Mouse (Mus musculus): ENCODE measurements around the gene Pip4k2b. TPM values are rescaled to one million over a fixed set of nuclear protein-coding genes. Genes with fewer than 3 reads are reported as not detected.
A peak's percentile ranks its signal among the peaks of the same experiment; 100 is the strongest.

Pip4k2b gene
- polyA plus RNA-seq, 1 experiment from 2014 or later: 1.8 TPM

DNA sequence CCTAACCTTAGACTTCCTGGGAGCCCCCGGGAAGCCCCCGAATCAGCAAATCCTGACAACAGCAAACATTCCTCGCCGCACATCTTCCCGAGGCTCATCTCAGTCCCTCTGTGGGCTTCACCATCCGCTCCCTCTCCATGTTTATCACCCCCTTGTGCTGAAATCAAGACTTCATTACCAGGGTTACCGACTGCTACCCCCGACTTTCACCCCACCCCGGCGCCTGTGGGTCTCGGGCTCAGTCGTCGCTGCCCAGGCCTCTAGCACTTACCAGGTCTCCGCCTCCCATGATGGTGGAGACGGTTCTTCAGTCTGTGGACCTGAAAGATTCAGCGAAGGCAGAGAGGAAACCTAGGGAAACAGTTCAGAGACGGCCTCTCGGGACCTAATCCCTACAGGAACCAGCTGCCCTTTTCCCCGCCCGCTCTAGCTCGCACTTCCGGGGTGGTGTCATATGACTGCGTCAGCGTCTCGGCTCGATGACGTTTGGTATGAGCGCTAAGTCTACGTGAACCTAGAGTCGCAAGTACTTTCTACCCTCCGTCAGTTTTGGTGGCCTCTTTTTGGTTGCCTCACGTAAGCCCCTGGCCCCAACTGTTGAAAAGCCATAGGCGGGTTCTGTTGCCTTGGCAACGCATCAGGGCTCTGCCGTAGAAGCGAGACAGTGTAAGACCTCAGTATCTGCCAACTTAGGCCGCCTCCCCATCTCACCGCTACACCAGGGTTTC is 21.8 kb upstream of the Pip4k2b start, which contains the start of gene Cwc25:
Gene Cwc25, minus strand, starts transcription at position 403 of the 728 bp plus-strand sequence.
- Histone ChIP-seq H3K9me3 (ENCODE audit: control insufficient read depth, low read length) (no peaks in the 10 kb centered on the region), H3K4me1 (replicated peaks; ENCODE audit: control insufficient read depth, insufficient read depth, low read length) (peaks cover 7% of the 10 kb centered on the region; the same call in 1 of the 2 replicates), H3K4me3 (ENCODE audit: low read depth, low read length) (peak within 1 kb of the TSS; percentile 65), H3K4me2 (ENCODE audit: low read depth, low read length, severe bottlenecking) (peak within 1 kb of the TSS; percentile 83), H3K9ac (ENCODE audit: low read length) (peak within 1 kb of the TSS; percentile 74), H3K36me3 (ENCODE audit: control insufficient read depth, insufficient read depth, low read length) (no peaks in the 10 kb centered on the region; the same call in 1 of the 2 replicates), H3K27me3 (ENCODE audit: control insufficient read depth, insufficient read depth, low read length) (no peaks in the 10 kb centered on the region), H3K27ac (ENCODE audit: low read depth, low read length) (peak within 1 kb of the TSS; percentile 42)
- peak; percentile 90 for ATAC-seq (replicated peaks; ENCODE audit: low FRiP score)
- WGBS: under 1% methylated on average over 38 of the region's 38 CpGs
- peak; percentile 96 for DNase-seq (ENCODE audit: low spot score)

DNA sequence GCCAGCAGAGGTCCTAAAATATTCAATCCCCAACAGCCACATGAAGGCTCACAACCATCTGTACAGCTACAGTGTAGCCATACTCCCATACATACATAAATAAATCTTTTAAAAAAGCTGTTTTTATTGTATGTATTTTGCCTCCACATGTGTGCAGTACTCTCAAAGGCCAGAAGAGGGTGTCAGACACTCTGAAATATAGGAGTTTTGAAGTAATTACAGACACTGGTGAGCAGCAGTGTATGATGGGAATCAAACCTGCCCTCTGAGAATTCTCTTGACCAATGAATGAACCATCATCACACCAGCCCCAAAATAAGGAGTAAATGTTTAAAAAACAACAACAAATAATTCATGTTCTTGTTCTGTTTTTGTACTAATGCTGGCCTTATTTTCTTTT is 17.1 kb upstream of the Pip4k2b start:
- no peak overlapping the region for H3K4me3 ChIP-seq (ENCODE audit: low read depth, low read length)
- H3K4me1 ChIP-seq (replicated peaks; ENCODE audit: control insufficient read depth, insufficient read depth, low read length): peaks cover 7% of the 10 kb centered on the region; the same call in 1 of the 2 replicates
- H3K36me3 ChIP-seq (ENCODE audit: control insufficient read depth, insufficient read depth, low read length): no peaks in the 10 kb centered on the region; the same call in 1 of the 2 replicates
- ATAC-seq (replicated peaks; ENCODE audit: low FRiP score): no peak
- no peaks in the 10 kb centered on the region for H3K27me3 ChIP-seq (ENCODE audit: control insufficient read depth, insufficient read depth, low read length)
- DNase-seq (ENCODE audit: low spot score): no peak
- no peak overlapping the region for H3K9ac ChIP-seq (ENCODE audit: low read length)
- no peak overlapping the region for H3K4me2 ChIP-seq (ENCODE audit: low read depth, low read length, severe bottlenecking)
- no peaks in the 10 kb centered on the region for H3K9me3 ChIP-seq (ENCODE audit: control insufficient read depth, low read length)
- H3K27ac ChIP-seq (ENCODE audit: low read depth, low read length): no peak overlapping the region

DNA sequence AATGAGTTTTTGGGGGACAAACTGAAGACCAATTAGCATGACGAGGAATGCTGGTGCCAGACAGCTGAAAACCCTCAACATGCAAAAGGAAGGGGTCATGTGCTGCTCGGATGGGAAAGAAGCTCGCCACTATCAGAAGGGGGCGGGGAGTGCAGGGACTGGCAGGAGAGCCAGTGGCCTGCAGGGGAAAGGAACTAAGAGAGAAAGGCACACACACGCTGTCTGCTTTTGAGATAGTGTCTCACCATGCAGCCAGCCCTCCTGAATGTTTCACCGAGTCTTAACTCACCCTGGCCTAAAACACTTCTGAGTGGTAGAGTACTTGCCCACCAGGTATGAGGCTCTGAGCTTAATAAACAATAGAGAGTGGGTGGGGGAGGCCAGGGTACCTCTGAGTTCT is 14.4 kb upstream of the Pip4k2b start:
- ATAC-seq (replicated peaks; ENCODE audit: low FRiP score): no peak
- DNase-seq (ENCODE audit: low spot score): no peak
- WGBS: 89% methylated on average over 6 of the region's 6 CpGs
- Histone ChIP-seq H3K36me3 (ENCODE audit: control insufficient read depth, insufficient read depth, low read length) (no peaks in the 10 kb centered on the region; the same call in 1 of the 2 replicates), H3K4me3 (ENCODE audit: low read depth, low read length) (no peak overlapping the region), H3K27ac (ENCODE audit: low read depth, low read length) (no peak overlapping the region), H3K27me3 (ENCODE audit: control insufficient read depth, insufficient read depth, low read length) (no peaks in the 10 kb centered on the region), H3K9me3 (ENCODE audit: control insufficient read depth, low read length) (no peaks in the 10 kb centered on the region), H3K4me2 (ENCODE audit: low read depth, low read length, severe bottlenecking) (no peak overlapping the region), H3K4me1 (replicated peaks; ENCODE audit: control insufficient read depth, insufficient read depth, low read length) (no peaks in the 10 kb centered on the region), H3K9ac (ENCODE audit: low read length) (no peak overlapping the region)

DNA sequence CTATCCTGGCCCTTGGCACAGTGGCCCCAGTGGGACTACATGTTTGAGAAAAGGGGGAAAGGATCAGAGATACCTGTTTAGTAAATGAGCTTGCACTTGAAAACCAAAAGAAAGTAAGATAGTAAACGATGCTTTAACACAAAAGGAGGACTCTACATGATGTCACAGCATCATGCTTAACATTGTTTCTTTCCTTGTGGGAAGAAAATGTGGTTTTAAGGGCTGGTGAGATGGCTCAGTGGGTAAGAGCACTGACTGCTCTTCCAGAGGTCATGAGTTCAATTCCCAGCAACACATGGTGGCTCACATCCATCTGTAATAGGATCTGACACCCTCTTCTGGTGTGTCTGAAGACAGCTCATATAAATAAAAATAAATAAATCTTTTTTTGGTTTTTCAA is 13.6 kb upstream of the Pip4k2b start:
- ATAC-seq (replicated peaks; ENCODE audit: low FRiP score) (no peak), DNase-seq (ENCODE audit: low spot score) (no peak)
- no peak overlapping the region for H3K4me2 ChIP-seq (ENCODE audit: low read depth, low read length, severe bottlenecking)
- 88% methylated on average over 1 of the region's 1 CpGs for WGBS
- no peaks in the 10 kb centered on the region for H3K27me3 ChIP-seq (ENCODE audit: control insufficient read depth, insufficient read depth, low read length)
- H3K36me3 ChIP-seq (ENCODE audit: control insufficient read depth, insufficient read depth, low read length): no peaks in the 10 kb centered on the region; the same call in 1 of the 2 replicates
- no peaks in the 10 kb centered on the region for H3K9me3 ChIP-seq (ENCODE audit: control insufficient read depth, low read length)
- H3K27ac ChIP-seq (ENCODE audit: low read depth, low read length): no peak overlapping the region
- no peak overlapping the region for H3K4me3 ChIP-seq (ENCODE audit: low read depth, low read length)
- H3K4me1 ChIP-seq (replicated peaks; ENCODE audit: control insufficient read depth, insufficient read depth, low read length): no peaks in the 10 kb centered on the region
- H3K9ac ChIP-seq (ENCODE audit: low read length): no peak overlapping the region

DNA sequence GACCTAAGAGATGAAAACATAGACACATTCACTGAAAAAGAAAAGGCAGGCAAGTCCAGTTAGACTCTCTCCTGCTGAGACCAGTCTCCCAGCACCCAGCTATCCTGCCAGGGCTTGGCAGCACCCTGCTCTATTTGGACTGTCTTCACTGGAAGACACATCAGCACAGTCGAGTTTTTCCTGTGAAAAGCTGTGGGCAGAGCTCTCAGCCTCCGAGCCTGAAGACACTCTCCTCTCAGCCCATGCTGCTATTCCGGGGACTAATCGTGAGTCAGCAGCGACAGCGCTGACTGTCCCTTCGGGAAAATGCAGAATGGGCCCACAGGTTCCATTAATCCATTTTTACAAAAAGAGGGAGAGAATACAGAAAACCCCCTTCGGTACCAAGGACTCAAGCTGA is 8.8 kb upstream of the Pip4k2b start:
- WGBS: 92% methylated on average over 8 of the region's 8 CpGs
- Histone ChIP-seq H3K4me3 (ENCODE audit: low read depth, low read length) (no peak overlapping the region), H3K36me3 (ENCODE audit: control insufficient read depth, insufficient read depth, low read length) (peaks cover 9% of the 10 kb centered on the region), H3K9ac (ENCODE audit: low read length) (no peak overlapping the region), H3K4me2 (ENCODE audit: low read depth, low read length, severe bottlenecking) (no peak overlapping the region), H3K27ac (ENCODE audit: low read depth, low read length) (no peak overlapping the region), H3K27me3 (ENCODE audit: control insufficient read depth, insufficient read depth, low read length) (no peaks in the 10 kb centered on the region), H3K4me1 (replicated peaks; ENCODE audit: control insufficient read depth, insufficient read depth, low read length) (no peaks in the 10 kb centered on the region), H3K9me3 (ENCODE audit: control insufficient read depth, low read length) (no peaks in the 10 kb centered on the region)
- ATAC-seq (replicated peaks; ENCODE audit: low FRiP score): no peak
- DNase-seq (ENCODE audit: low spot score): no peak

DNA sequence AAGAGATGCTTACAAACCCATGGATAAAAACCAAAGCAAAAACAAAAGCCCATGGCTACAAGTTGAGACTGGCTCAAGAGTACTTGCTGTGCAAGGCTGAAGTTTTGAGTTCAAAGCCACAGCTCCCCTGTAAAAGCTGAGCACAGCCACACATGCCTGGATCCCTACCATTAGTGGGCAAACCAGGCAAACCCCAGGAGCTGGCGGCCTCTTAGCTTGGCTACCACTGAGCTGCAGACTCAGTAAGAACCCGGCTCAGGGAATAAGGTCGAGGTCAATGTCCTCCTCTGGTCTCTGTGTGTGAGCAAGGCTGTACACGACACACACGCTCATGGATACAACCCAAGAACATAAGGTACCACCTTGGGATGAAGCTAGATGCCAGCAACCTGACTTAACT is 4.0 kb upstream of the Pip4k2b start:
- no peak overlapping the region for H3K27ac ChIP-seq (ENCODE audit: low read depth, low read length)
- ATAC-seq (replicated peaks; ENCODE audit: low FRiP score): no peak
- DNase-seq (ENCODE audit: low spot score): no peak
- peaks cover 9% of the 10 kb centered on the region for H3K36me3 ChIP-seq (ENCODE audit: control insufficient read depth, insufficient read depth, low read length)
- no peak overlapping the region for H3K4me3 ChIP-seq (ENCODE audit: low read depth, low read length)
- H3K9me3 ChIP-seq (ENCODE audit: control insufficient read depth, low read length): no peaks in the 10 kb centered on the region
- no peaks in the 10 kb centered on the region; the same call in 1 of the 2 replicates for H3K4me1 ChIP-seq (replicated peaks; ENCODE audit: control insufficient read depth, insufficient read depth, low read length)
- 89% methylated on average over 5 of the region's 5 CpGs for WGBS
- no peaks in the 10 kb centered on the region for H3K27me3 ChIP-seq (ENCODE audit: control insufficient read depth, insufficient read depth, low read length)
- H3K4me2 ChIP-seq (ENCODE audit: low read depth, low read length, severe bottlenecking): no peak overlapping the region
- no peak overlapping the region for H3K9ac ChIP-seq (ENCODE audit: low read length)

DNA sequence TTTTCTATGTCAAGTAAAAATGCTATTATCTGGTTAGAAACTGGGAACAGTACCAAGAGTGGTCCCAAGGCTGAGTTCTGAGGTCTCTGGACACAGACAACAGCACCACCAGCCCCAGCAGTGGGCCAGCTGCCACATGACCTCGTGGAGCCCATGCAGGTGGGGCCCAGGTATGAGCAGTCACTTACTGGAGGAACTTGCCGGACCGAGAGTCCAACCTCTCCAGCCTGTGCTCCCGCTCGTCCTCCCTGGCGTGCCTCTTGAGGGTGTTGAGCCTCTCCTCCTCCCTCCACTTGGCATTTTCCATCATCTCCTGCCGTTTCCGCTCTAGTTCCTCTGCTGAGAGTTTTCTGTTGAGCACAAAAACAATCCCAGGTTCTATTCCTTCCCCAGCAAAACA is 3.3 kb upstream of the Pip4k2b start:
- H3K36me3 ChIP-seq (ENCODE audit: control insufficient read depth, insufficient read depth, low read length): peaks cover 8% of the 10 kb centered on the region
- 94% methylated on average over 8 of the region's 8 CpGs for WGBS
- H3K27ac ChIP-seq (ENCODE audit: low read depth, low read length): no peak overlapping the region

DNA sequence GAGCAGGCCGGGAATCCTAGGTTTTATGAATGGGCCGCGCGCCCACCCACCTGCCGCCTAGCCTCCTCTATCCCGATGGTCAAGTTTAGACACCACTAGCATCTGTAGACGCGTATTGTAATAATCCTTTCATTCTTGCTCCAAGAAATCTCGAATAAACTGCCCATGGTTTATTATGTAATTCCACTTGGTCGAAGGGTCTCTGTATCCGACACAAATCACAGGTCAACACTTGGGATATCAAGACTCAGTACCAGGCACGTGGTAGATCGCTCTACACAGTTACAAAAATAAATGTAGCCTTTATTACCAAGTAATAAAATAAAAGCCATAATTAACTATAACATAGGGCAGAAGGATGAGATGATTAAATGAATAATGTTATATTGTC is 822 bp upstream of the Pip4k2b start:
- WGBS: 13% methylated on average over 13 of the region's 13 CpGs
- DNase-seq (ENCODE audit: low spot score) (no peak), ATAC-seq (replicated peaks; ENCODE audit: low FRiP score) (peak; percentile 13)
- Histone ChIP-seq H3K4me3 (ENCODE audit: low read depth, low read length) (peak overlapping the region; percentile 85), H3K27me3 (ENCODE audit: control insufficient read depth, insufficient read depth, low read length) (no peaks in the 10 kb centered on the region), H3K4me1 (replicated peaks; ENCODE audit: control insufficient read depth, insufficient read depth, low read length) (peaks cover 6% of the 10 kb centered on the region), H3K9me3 (ENCODE audit: control insufficient read depth, low read length) (no peaks in the 10 kb centered on the region), H3K4me2 (ENCODE audit: low read depth, low read length, severe bottlenecking) (peak overlapping the region; percentile 53; the same call in 1 of the 2 replicates), H3K36me3 (ENCODE audit: control insufficient read depth, insufficient read depth, low read length) (no peaks in the 10 kb centered on the region; the same call in 1 of the 2 replicates), H3K27ac (ENCODE audit: low read depth, low read length) (no peak overlapping the region), H3K9ac (ENCODE audit: low read length) (peak overlapping the region; percentile 23; the same call in 1 of the 2 replicates)

More for the DNA sequence above, 3.3 kb upstream of the Pip4k2b start:
- Histone ChIP-seq H3K4me1 (replicated peaks; ENCODE audit: control insufficient read depth, insufficient read depth, low read length) (peaks cover 4% of the 10 kb centered on the region), H3K4me3 (ENCODE audit: low read depth, low read length) (no peak overlapping the region), H3K4me2 (ENCODE audit: low read depth, low read length, severe bottlenecking) (no peak overlapping the region), H3K9me3 (ENCODE audit: control insufficient read depth, low read length) (no peaks in the 10 kb centered on the region), H3K27me3 (ENCODE audit: control insufficient read depth, insufficient read depth, low read length) (no peaks in the 10 kb centered on the region), H3K9ac (ENCODE audit: low read length) (no peak overlapping the region)
- DNase-seq (ENCODE audit: low spot score) (no peak), ATAC-seq (replicated peaks; ENCODE audit: low FRiP score) (no peak)

Data from forebrain, embryonic 11.5 days (tissue).